Mouse (Mus musculus): ENCODE data around the gene Stard5. TPM values are rescaled to one million over a fixed set of nuclear protein-coding genes. Genes with fewer than 3 reads are reported as not detected.

Stard5 gene
- polyA plus RNA-seq, 1 experiment from 2014 or later, result 12.0 TPM

DNA sequence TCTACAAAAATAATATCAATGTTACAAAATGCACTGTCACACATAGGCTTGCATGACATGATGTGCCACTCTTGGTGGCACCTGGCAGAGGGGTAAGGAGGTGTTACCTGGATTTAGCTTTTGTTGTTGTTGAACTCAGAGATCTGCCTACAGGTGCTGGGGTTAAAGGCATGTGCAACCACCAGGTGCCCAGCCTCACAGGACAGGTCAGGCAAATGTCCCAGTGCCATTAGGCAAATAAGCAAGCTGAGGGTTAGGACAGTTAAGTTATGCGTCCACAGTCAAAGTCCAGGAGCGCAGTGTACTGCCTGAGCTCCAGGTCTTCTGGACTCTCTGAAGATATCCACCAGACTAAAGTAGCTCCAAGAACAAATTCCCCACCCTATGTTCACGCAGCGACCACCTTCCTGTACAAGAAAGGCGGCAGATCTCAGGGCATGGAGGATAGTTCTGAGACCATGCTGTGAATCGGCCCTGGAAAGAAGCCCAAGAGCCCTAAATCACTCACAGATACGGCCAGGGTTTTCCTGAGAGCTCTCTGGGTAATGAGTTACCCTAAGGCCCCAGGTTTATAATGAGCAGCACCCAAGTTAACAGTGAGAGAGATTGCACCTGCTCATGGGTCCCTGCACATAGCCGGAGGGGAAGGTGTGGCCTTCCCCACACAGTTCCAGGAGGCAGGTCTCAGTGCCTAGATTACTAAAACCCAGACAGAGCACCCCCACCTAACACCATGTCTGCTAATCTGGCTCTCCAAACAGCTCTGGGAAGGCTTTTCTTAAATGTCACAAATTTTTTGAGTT, 6.2 kb downstream of the Stard5 start:
- no peak overlapping the region for H3K4me3 ChIP-seq
- H3K9ac ChIP-seq (replicated peaks), result no peak overlapping the region
- 0 out of 2 replicates have a peak, but pooled peaks cover 3% of the 10 kb centered on the region for H3K27me3 ChIP-seq
- H3K4me1 ChIP-seq, result peaks cover 9% of the 10 kb centered on the region
- H3K4me2 ChIP-seq (replicated peaks), result no peak overlapping the region
- no peaks in the 10 kb centered on the region for H3K9me3 ChIP-seq
- H3K36me3 ChIP-seq, result peaks cover 9% of the 10 kb centered on the region; the same call in 1 of the 2 replicates
- no peak for ATAC-seq (ENCODE audit: low FRiP score, low read depth)
- H3K27ac ChIP-seq (replicated peaks), result no peak overlapping the region
- 94% methylated on average over 8 of the region's 8 CpGs for WGBS

DNA sequence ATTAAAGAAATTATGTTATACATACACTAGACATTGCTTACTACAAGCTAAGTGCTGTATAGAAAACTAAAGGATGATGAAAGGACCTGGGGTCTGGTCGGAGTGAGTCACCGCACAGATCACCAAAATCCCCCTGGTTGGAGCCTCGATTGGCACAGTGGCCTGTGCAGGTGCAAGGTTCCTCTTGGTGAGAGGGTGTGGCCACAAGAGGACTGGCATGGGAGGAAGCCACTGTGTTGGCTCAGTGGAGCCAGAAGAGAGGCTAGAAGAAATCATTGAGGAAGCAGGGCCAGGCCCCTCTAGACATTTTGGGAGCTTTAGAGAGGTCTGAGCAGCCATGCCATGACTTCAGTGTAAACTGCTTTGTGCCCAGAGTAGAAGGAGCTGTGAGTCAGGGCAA, 7.3 kb downstream of the Stard5 start:
- H3K9ac ChIP-seq (replicated peaks), result no peak overlapping the region

DNA sequence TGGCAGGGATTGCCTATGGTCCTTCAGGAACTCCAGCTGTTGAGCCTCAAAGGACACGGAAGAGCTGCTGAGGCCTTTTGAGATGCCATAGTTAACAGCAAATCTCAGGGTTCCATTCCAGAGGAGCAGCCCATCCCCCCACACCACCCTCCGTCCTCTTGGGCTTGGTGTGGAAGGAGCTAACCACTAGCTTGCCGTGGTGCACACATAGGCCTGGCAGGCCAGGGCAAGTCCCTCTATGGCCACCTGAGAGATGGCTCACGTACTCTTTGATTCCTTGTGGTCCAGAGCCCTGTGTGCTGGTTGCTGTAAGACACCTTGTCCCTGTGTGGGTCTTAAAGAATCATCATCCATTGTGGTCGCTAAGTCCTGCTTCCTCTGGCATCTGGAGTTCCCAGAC, 8.8 kb downstream of the Stard5 start:
- peaks cover 9% of the 10 kb centered on the region; the same call in 1 of the 2 replicates for H3K36me3 ChIP-seq
- no peaks in the 10 kb centered on the region for H3K27me3 ChIP-seq
- H3K4me3 ChIP-seq, result no peak overlapping the region
- H3K4me1 ChIP-seq, result 0 out of 2 replicates have a peak, but pooled peaks cover 3% of the 10 kb centered on the region
- no peaks in the 10 kb centered on the region for H3K9me3 ChIP-seq
- no peak overlapping the region for H3K9ac ChIP-seq (replicated peaks)
- no peak overlapping the region for H3K4me2 ChIP-seq (replicated peaks)
- H3K27ac ChIP-seq (replicated peaks), result no peak overlapping the region
- no peak for ATAC-seq (ENCODE audit: low FRiP score, low read depth)
- WGBS, result 99% methylated on average over 5 of the region's 5 CpGs

More for the DNA sequence above, 7.3 kb downstream of the Stard5 start:
- Histone ChIP-seq H3K4me3 (no peak overlapping the region), H3K36me3 (peaks cover 9% of the 10 kb centered on the region; the same call in 1 of the 2 replicates), H3K9me3 (no peaks in the 10 kb centered on the region), H3K27ac (replicated peaks) (no peak overlapping the region), H3K4me1 (0 out of 2 replicates have a peak, but pooled peaks cover 3% of the 10 kb centered on the region), H3K4me2 (replicated peaks) (no peak overlapping the region), H3K27me3 (no peaks in the 10 kb centered on the region)
- ATAC-seq (ENCODE audit: low FRiP score, low read depth), result no peak
- WGBS, result 85% methylated on average over 3 of the region's 3 CpGs

DNA sequence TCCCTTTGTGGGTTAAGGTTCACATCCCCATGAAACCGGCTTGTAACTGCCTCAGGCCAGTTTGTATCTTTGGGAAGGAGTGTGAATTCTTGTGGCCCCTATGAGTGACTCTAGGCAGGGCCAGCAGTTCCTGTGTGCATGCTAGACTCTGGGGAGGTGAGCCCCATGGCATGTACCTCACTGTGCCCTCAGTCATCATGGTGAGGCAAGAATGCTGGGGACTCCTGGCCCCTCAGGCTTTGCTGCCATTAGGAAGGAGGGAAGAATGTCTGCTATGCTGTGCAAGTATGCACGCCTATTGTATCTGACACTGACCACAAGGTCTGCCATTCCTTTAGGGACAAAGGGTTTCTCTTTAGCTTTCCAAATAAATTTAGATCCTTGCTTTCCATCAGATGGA, 9.4 kb downstream of the Stard5 start:
- Histone ChIP-seq H3K4me2 (replicated peaks) (no peak overlapping the region), H3K36me3 (peaks cover 9% of the 10 kb centered on the region; the same call in 1 of the 2 replicates), H3K9ac (replicated peaks) (no peak overlapping the region), H3K27ac (replicated peaks) (no peak overlapping the region), H3K27me3 (no peaks in the 10 kb centered on the region), H3K4me1 (no peaks in the 10 kb centered on the region), H3K9me3 (no peaks in the 10 kb centered on the region), H3K4me3 (no peak overlapping the region)
- no peak for ATAC-seq (ENCODE audit: low FRiP score, low read depth)
- 63% methylated on average over 2 of the region's 2 CpGs for WGBS

DNA sequence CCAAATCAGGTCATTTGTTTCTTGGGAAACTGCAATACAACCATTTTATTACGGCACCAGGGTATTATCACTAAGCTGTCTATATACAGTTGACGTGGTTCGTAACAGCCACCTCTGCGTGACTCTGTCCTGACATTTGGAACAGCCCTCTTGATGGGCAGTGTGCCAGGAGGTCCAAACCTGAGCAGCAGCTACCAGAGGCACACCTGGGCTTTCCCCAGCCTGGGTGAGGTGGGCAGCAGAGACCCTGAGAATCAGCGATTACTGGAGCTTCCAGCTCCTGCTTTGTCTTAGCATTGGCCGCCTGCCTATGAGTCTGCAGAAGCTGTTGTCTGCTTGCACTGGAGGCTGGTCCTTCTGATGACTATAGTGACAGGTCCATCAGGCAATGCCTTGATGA, 11.8 kb downstream of the Stard5 start:
- H3K36me3 ChIP-seq, result no peaks in the 10 kb centered on the region
- H3K27me3 ChIP-seq, result no peaks in the 10 kb centered on the region; the same call in 1 of the 2 replicates
- H3K9ac ChIP-seq (replicated peaks), result no peak overlapping the region
- H3K4me2 ChIP-seq (replicated peaks), result no peak overlapping the region
- no peak overlapping the region for H3K27ac ChIP-seq (replicated peaks)
- H3K9me3 ChIP-seq, result no peaks in the 10 kb centered on the region
- WGBS, result 90% methylated on average over 6 of the region's 6 CpGs
- no peaks in the 10 kb centered on the region for H3K4me1 ChIP-seq
- H3K4me3 ChIP-seq, result no peak overlapping the region
- ATAC-seq (ENCODE audit: low FRiP score, low read depth), result no peak

DNA sequence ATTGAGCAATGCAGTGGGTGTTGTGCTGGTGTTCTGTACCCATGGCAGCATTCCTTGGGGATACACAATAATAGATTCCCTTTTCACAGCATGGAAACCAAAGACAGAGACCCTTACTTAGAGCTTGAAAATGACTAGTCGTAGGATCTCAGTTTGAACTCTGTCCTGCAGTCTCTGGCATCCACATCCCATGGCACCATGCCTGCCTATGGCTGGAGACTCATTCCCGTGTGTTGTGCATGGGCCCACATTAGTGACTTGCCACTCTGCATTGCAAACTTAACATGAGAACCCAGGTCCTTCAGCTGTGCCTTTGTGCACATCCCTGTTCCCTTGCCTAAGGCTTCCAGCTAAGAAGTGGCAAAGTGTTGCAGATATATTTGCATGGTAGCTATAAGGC, 13.0 kb downstream of the Stard5 start:
- no peak overlapping the region for H3K4me2 ChIP-seq (replicated peaks)
- H3K9me3 ChIP-seq, result no peaks in the 10 kb centered on the region
- WGBS, result 87% methylated on average over 2 of the region's 2 CpGs
- no peak overlapping the region for H3K27ac ChIP-seq (replicated peaks)
- no peak overlapping the region for H3K4me3 ChIP-seq
- H3K36me3 ChIP-seq, result no peaks in the 10 kb centered on the region
- H3K27me3 ChIP-seq, result peaks cover 4% of the 10 kb centered on the region; the same call in 1 of the 2 replicates
- no peaks in the 10 kb centered on the region for H3K4me1 ChIP-seq
- H3K9ac ChIP-seq (replicated peaks), result no peak overlapping the region
- ATAC-seq (ENCODE audit: low FRiP score, low read depth), result no peak

DNA sequence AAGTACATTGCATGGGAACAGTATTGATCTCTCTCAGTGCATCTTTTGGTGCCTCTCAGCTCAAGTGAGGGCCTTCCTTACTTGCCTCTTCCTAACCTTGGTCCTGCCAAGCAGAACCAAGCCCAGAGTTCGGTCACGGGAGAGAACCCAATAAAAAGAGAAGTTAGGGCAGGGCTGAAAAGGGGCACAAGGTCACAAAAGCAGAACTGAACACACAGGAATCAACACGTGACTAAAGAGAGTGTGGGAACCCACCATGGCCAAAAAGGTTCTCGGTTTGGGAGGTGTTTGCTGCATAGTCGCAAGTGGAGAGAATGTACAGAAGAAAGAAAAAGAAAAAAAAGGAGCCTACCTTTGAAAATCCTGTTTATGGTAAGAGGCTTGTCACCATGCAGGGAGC, 13.7 kb downstream of the Stard5 start:
- Histone ChIP-seq H3K4me2 (replicated peaks) (no peak overlapping the region), H3K9me3 (no peaks in the 10 kb centered on the region), H3K4me3 (no peak overlapping the region), H3K4me1 (no peaks in the 10 kb centered on the region), H3K27ac (replicated peaks) (no peak overlapping the region), H3K36me3 (no peaks in the 10 kb centered on the region), H3K27me3 (peaks cover 4% of the 10 kb centered on the region; the same call in 1 of the 2 replicates), H3K9ac (replicated peaks) (no peak overlapping the region)
- ATAC-seq (ENCODE audit: low FRiP score, low read depth), result no peak
- 84% methylated on average over 5 of the region's 5 CpGs for WGBS

DNA sequence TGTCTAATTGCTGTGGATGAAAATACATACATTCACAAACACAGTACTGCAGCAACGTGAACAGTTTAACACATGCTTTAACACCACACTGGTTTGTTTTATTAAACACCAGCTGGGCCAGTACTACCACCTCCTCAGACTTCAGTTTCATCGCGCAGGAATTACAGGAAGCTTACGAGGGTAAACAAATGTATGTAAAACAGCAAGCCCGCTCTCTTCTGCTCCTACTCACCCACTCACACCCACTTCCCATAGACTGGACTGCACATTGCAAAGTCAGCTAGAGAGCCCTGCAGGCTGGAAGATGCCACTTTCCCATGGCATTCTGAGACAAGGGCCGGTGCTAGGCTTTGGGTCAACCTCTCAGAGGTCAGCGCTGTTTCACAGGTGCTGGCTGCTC, 17.0 kb downstream of the Stard5 start:
- Histone ChIP-seq H3K36me3 (no peaks in the 10 kb centered on the region), H3K27me3 (peaks cover 4% of the 10 kb centered on the region; the same call in 1 of the 2 replicates), H3K9me3 (no peaks in the 10 kb centered on the region), H3K9ac (replicated peaks) (no peak overlapping the region), H3K27ac (replicated peaks) (no peak overlapping the region), H3K4me1 (no peaks in the 10 kb centered on the region), H3K4me2 (replicated peaks) (no peak overlapping the region), H3K4me3 (no peak overlapping the region)
- whole genome bisulfite sequencing, result 79% methylated on average over 7 of the region's 7 CpGs
- ATAC-seq (ENCODE audit: low FRiP score, low read depth), result no peak

DNA sequence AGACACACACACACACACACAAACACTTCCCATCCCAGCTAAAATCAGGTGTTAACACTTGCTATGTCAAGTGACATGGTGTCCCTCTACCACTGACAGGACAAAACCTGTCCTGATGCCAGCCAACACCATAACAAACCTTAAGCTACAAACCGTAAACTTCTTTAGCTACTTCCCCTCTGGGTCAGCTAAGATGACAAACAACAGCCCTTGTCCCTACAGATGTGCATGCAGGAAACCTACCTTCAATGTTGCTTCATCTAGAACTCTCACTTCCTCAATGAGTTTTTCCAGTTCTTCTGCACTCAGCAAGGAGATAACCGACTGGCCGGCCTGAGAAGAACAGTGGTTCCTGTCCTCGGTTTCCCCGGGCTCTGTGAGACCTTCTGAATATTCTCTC, 18.9 kb downstream of the Stard5 start:
- no peak overlapping the region for H3K9ac ChIP-seq (replicated peaks)
- peaks cover 4% of the 10 kb centered on the region; the same call in 1 of the 2 replicates for H3K27me3 ChIP-seq
- H3K4me2 ChIP-seq (replicated peaks), result no peak overlapping the region
- no peaks in the 10 kb centered on the region for H3K4me1 ChIP-seq
- no peak overlapping the region for H3K27ac ChIP-seq (replicated peaks)
- H3K36me3 ChIP-seq, result no peaks in the 10 kb centered on the region
- H3K9me3 ChIP-seq, result no peaks in the 10 kb centered on the region
- no peak overlapping the region for H3K4me3 ChIP-seq
- 91% methylated on average over 5 of the region's 5 CpGs for whole genome bisulfite sequencing
- no peak for ATAC-seq (ENCODE audit: low FRiP score, low read depth)

DNA sequence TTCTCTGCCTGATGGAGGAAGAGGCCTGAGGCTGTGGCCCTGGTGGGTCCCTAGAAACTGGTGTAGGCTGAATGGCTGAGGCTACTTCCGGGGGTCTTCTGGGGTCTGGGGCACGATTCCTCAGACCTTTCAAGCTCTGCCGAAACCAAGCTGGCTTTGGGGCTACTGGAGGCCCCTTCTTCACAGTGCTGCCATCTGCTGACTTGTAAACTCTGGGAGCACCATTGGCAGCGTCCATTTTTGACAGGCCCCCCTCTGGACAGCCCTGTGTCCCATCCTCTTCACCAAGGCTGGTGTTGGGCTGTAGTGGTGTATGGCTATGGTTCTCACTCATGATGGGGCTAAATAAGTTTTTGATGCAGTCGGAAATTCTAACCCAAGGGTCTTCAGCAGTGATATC, 20.7 kb downstream of the Stard5 start:
- H3K9ac ChIP-seq (replicated peaks), result no peak overlapping the region
- H3K4me1 ChIP-seq, result no peaks in the 10 kb centered on the region
- no peak overlapping the region for H3K4me2 ChIP-seq (replicated peaks)
- WGBS, result 80% methylated on average over 5 of the region's 5 CpGs
- no peak overlapping the region for H3K27ac ChIP-seq (replicated peaks)
- no peaks in the 10 kb centered on the region for H3K36me3 ChIP-seq
- H3K4me3 ChIP-seq, result no peak overlapping the region
- no peak for ATAC-seq (ENCODE audit: low FRiP score, low read depth)
- H3K27me3 ChIP-seq, result 0 out of 2 replicates have a peak, but pooled peaks cover 4% of the 10 kb centered on the region
- no peaks in the 10 kb centered on the region for H3K9me3 ChIP-seq

DNA sequence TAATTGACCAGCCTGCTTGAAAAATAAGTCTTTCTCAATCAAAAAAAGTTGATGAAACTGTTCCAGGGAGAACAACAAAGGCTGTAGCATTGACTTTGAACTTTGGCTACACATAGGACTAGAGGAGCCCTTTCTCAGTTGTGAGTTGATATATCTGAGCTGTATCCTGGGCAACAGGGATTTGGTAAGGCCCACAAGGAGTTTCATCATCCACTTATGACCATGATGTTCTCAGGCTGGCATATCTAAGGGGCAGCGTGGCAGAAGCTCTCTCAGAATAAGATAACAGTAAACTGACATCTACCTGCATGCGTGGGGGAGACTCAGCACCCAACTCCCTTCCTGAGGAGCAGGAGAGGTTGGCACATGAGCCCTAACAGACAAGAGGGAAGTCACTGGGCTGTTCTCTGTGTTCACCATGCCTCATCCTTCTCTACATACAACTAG, 21.9 kb downstream of the Stard5 start:
- Histone ChIP-seq H3K27me3 (0 out of 2 replicates have a peak, but pooled peaks cover 4% of the 10 kb centered on the region), H3K9me3 (no peaks in the 10 kb centered on the region), H3K9ac (replicated peaks) (no peak overlapping the region), H3K4me3 (no peak overlapping the region), H3K27ac (replicated peaks) (no peak overlapping the region), H3K36me3 (no peaks in the 10 kb centered on the region), H3K4me1 (no peaks in the 10 kb centered on the region), H3K4me2 (replicated peaks) (no peak overlapping the region)
- WGBS, result 87% methylated on average over 2 of the region's 2 CpGs
- ATAC-seq (ENCODE audit: low FRiP score, low read depth), result no peak

DNA sequence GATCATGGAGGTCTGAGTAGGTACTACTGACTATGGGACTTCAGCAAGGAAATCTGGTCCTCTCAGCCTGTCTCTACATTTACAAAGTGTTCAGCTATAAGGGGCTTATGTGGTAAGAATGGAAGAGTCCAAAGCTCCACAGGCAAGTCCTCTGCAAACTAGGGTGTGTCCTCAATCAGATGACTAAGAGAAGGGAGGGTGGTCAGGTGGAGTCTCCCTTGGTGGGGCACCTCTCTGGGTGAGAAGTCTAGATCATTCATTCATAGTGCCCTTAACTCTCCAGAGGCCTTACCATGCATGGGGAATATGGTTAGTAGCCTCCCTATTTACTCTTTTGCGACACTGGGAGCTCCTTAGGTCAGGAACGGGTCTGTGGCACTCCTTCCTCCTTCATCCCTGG, 22.4 kb downstream of the Stard5 start:
- 0 out of 2 replicates have a peak, but pooled peaks cover under 1% of the 10 kb centered on the region for H3K27me3 ChIP-seq
- WGBS, result 81% methylated on average over 2 of the region's 2 CpGs
- no peaks in the 10 kb centered on the region for H3K36me3 ChIP-seq
- H3K27ac ChIP-seq (replicated peaks), result no peak overlapping the region
- no peaks in the 10 kb centered on the region for H3K9me3 ChIP-seq
- ATAC-seq (ENCODE audit: low FRiP score, low read depth), result no peak
- no peak overlapping the region for H3K4me3 ChIP-seq
- H3K4me2 ChIP-seq (replicated peaks), result no peak overlapping the region
- no peaks in the 10 kb centered on the region for H3K4me1 ChIP-seq
- H3K9ac ChIP-seq (replicated peaks), result no peak overlapping the region
